Mouse (Mus musculus): ENCODE results near the gene Adam10.

The Adam10 gene

GRCm38 (mm10) chr9:70671772-70672579 is 6.8 kb upstream of the Adam10 start:
- no peak for DNase-seq (ENCODE audit: extremely low read depth, insufficient read length, low spot score)

GRCm38 (mm10) chr9:70673656-70674055 is 5.1 kb upstream of the Adam10 start:
- no peak for DNase-seq (ENCODE audit: extremely low read depth, insufficient read length, low spot score)

GRCm38 (mm10) chr9:70675117-70675516 is 3.7 kb upstream of the Adam10 start:
- peak; percentile 20 for DNase-seq (ENCODE audit: extremely low read depth, insufficient read length, low spot score)

GRCm38 (mm10) chr9:70675961-70676360 is 2.8 kb upstream of the Adam10 start:
- no peak for DNase-seq (ENCODE audit: extremely low read depth, insufficient read length, low spot score)

- DNase-seq (ENCODE audit: extremely low read depth, insufficient read length, low spot score), result peak; percentile 68
These were observed 615 bp downstream of the Adam10 start for GRCm38 (mm10) chr9:70679132-70680091.

GRCm38 (mm10) chr9:70682202-70682601 is 3.4 kb downstream of the Adam10 start:
- no peak for DNase-seq (ENCODE audit: extremely low read depth, insufficient read length, low spot score)

- DNase-seq (ENCODE audit: extremely low read depth, insufficient read length, low spot score), result peak; percentile 34
These were observed 9.6 kb downstream of the Adam10 start for GRCm38 (mm10) chr9:70688301-70688968.

- DNase-seq (ENCODE audit: extremely low read depth, insufficient read length, low spot score), result no peak
These were observed 11.1 kb downstream of the Adam10 start for GRCm38 (mm10) chr9:70689926-70690325.

- no peak for DNase-seq (ENCODE audit: extremely low read depth, insufficient read length, low spot score)
These were observed 11.8 kb downstream of the Adam10 start for GRCm38 (mm10) chr9:70690579-70690978.

- DNase-seq (ENCODE audit: extremely low read depth, insufficient read length, low spot score), result no peak
These were observed 13.2 kb downstream of the Adam10 start for GRCm38 (mm10) chr9:70691772-70692693.

GRCm38 (mm10) chr9:70695723-70696122 is 16.9 kb downstream of the Adam10 start:
- no peak for DNase-seq (ENCODE audit: extremely low read depth, insufficient read length, low spot score)

- DNase-seq (ENCODE audit: extremely low read depth, insufficient read length, low spot score), result no peak
These were observed 19.3 kb downstream of the Adam10 start for GRCm38 (mm10) chr9:70698090-70698489.

- no peak for DNase-seq (ENCODE audit: extremely low read depth, insufficient read length, low spot score)
These were observed 24.9 kb downstream of the Adam10 start for GRCm38 (mm10) chr9:70703597-70704203.

GRCm38 (mm10) chr9:70706444-70706843 is 27.6 kb downstream of the Adam10 start:
- DNase-seq (ENCODE audit: extremely low read depth, insufficient read length, low spot score), result no peak

- no peak for DNase-seq (ENCODE audit: extremely low read depth, insufficient read length, low spot score)
These were observed 50.7 kb downstream of the Adam10 start for GRCm38 (mm10) chr9:70729544-70729943.

GRCm38 (mm10) chr9:70731079-70731478 is 52.3 kb downstream of the Adam10 start:
- DNase-seq (ENCODE audit: extremely low read depth, insufficient read length, low spot score), result peak; percentile 9

GRCm38 (mm10) chr9:70733208-70733607 is 54.4 kb downstream of the Adam10 start:
- DNase-seq (ENCODE audit: extremely low read depth, insufficient read length, low spot score), result peak; percentile 23

GRCm38 (mm10) chr9:70739998-70740397 is 61.2 kb downstream of the Adam10 start:
- DNase-seq (ENCODE audit: extremely low read depth, insufficient read length, low spot score), result no peak

GRCm38 (mm10) chr9:70751504-70752222 is 72.9 kb downstream of the Adam10 start:
- no peak for DNase-seq (ENCODE audit: extremely low read depth, insufficient read length, low spot score)

All from 3134 (cell line).